Mouse (Mus musculus): Measurements from ENCODE around the gene Csnk1e. TPM values are rescaled to one million over a fixed set of nuclear protein-coding genes. Genes with fewer than 3 reads are reported as not detected.

Csnk1e gene
- total RNA-seq, 2 experiments from 2014 or later: 108 to 111 TPM

GRCm38 (mm10) chr15:79428616-79429015 is 26.8 kb downstream of the Csnk1e start:
- no peak for DNase-seq (ENCODE audit: low spot score in 2 of 2)

DNA sequence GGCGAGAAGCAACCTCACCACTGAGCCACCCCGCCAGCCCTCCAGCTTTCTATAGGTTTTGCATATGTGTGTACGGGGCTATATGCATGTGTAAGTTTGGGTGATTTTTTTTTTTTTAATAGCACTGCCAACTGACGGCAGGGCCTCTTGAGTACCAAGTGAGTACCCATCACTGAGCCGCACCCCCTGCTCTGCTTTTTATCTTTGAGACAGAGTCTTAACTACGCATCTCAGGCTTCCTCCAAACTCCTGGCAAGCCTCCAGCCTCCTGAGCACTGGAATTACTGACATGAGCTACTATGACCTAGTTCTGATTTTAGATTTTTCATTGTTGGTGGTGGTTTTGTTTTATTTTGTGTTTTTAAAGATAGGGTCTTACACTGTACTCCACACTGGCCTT is 27.9 kb downstream of the Csnk1e start:
- no peak for DNase-seq (ENCODE audit: low spot score in 2 of 2)

DNA sequence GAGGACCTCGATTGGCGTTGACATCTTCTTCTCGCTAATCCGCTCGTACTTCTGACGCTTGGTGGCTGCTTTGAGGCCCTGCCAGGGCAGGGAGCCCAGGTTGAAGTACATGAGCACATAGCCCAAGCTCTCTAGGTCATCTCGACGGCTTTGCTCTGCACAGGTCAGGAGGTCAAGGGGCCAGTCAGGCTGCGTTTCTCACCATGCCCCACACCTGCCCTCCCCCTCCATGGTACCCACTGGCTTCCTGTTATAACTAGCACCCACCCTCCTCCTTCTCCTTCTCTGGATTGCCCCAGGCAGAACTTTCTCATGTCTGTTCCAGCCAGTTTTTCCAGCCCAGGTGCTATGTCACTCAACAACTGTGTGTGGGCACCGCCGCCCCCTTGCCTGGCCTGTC is 29.9 kb downstream of the Csnk1e start:
- no peak for DNase-seq (ENCODE audit: low spot score in 2 of 2)

GRCm38 (mm10) chr15:79424602-79425001 is 30.8 kb downstream of the Csnk1e start:
- DNase-seq (ENCODE audit: low spot score in 2 of 2): no peak

- no peak for DNase-seq (ENCODE audit: low spot score in 2 of 2)
These were observed 32.6 kb downstream of the Csnk1e start for GRCm38 (mm10) chr15:79422715-79423243.

- DNase-seq (ENCODE audit: low spot score in 2 of 2): no peak
These were observed 36.7 kb downstream of the Csnk1e start for GRCm38 (mm10) chr15:79418677-79419076.

- no peak for DNase-seq (ENCODE audit: low spot score in 2 of 2)
These were observed 37.1 kb downstream of the Csnk1e start for GRCm38 (mm10) chr15:79418265-79418664.

DNA sequence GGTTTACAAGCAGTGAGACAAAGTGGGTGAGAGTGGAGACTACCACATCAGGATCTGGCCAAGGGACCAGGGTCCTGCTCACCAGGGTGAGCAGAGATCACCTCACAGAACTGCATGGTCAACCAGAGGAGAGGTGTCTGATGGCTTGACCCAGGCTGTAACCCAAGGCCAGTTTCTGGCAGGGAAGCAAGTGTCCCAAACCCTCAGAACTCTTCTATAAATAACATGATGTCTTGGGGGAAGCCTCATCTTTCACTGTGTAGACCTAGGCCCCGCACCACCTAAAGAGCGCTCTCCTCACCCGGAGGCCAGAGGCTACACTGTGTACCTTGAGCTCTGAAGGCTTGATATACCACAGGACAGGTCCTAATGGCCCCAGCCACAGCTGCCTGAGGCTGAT is 38.0 kb downstream of the Csnk1e start:
- DNase-seq (ENCODE audit: low spot score in 2 of 2): no peak

DNA sequence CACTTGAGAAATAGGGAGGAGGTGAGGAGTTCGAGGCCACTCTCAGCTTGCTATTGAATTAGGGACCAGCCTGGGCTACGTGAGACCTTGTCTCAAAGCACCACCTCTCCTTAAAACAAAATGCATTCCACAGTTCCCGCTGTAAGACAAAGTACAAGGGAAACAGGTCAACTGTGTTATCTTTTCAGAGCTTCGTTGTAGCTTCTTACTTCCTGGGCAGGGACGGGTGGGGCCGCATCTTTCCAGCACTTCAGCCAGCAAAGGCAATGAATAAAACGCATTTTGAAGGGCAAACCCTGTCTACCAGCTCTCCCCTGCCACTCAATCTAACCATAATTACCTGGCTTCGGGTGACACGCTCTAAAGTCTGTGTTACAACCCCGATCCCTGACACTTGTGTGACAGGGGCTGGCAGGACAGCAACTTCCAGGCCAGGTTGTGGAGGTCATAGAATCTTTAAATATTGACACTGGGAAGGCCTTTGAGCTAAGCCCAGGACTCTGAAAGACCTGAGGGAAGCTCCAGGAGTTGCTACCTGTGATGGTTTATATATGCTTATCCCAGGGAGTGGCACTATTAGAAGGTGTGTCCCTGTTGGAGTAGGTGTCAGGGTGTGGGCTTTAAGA is 38.8 kb downstream of the Csnk1e start:
- DNase-seq (ENCODE audit: low spot score in 2 of 2): no peak

DNA sequence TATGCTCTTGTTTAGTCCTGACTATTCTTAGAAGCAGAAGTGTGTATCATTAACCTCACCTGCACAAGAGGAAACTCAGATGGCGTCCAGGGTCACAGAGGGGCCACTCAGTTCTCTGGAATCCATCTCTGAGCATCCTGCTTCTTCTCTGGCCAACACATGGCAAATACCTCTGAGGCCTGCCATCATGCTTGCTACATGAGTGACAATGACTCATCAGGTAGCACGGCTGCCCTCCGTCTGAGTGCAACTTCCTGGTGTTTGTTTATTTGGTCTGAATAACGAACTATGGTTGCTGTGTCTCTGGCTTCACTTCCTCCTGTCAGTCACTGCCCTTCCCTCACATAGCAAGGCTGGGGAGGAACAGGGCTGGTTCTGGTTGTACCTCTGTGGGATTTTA is 40.9 kb downstream of the Csnk1e start:
- DNase-seq (ENCODE audit: low spot score in 2 of 2): no peak

GRCm38 (mm10) chr15:79413802-79414201 is 41.6 kb downstream of the Csnk1e start:
- no peak for DNase-seq (ENCODE audit: low spot score in 2 of 2)

DNA sequence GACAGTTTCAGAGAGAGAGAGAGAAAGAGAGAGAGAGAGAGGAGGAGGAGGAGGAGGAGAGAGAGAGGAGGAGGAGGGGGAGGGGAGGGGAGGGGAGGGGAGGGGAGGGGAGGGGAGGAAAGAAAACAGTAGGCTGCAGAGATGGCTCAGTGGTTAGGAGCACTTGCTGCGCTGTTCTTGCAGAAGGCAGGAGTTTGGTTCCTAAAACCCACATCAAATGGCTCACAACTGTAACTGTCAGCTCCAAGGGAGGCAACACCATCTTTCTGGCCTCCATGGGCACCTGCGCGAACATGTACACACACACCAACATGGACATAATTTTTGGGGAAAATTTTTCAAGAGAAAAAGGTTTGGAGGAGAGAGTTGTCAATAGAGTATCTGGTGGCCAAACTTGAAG is 42.2 kb downstream of the Csnk1e start:
- DNase-seq (ENCODE audit: low spot score in 2 of 2): no peak

GRCm38 (mm10) chr15:79411363-79412065 is 43.9 kb downstream of the Csnk1e start:
- no peak for DNase-seq (ENCODE audit: low spot score in 2 of 2)

GRCm38 (mm10) chr15:79409077-79409573 is 46.2 kb downstream of the Csnk1e start:
- no peak for DNase-seq (ENCODE audit: low spot score in 2 of 2)

- DNase-seq (ENCODE audit: low spot score in 2 of 2): no peak
These were observed 48.8 kb downstream of the Csnk1e start for GRCm38 (mm10) chr15:79406564-79406963.

GRCm38 (mm10) chr15:79404277-79404676 is 51.1 kb downstream of the Csnk1e start:
- no peak for DNase-seq (ENCODE audit: low spot score in 2 of 2)

- no peak for DNase-seq (ENCODE audit: low spot score in 2 of 2)
These were observed 51.6 kb downstream of the Csnk1e start for GRCm38 (mm10) chr15:79403763-79404210.

DNA sequence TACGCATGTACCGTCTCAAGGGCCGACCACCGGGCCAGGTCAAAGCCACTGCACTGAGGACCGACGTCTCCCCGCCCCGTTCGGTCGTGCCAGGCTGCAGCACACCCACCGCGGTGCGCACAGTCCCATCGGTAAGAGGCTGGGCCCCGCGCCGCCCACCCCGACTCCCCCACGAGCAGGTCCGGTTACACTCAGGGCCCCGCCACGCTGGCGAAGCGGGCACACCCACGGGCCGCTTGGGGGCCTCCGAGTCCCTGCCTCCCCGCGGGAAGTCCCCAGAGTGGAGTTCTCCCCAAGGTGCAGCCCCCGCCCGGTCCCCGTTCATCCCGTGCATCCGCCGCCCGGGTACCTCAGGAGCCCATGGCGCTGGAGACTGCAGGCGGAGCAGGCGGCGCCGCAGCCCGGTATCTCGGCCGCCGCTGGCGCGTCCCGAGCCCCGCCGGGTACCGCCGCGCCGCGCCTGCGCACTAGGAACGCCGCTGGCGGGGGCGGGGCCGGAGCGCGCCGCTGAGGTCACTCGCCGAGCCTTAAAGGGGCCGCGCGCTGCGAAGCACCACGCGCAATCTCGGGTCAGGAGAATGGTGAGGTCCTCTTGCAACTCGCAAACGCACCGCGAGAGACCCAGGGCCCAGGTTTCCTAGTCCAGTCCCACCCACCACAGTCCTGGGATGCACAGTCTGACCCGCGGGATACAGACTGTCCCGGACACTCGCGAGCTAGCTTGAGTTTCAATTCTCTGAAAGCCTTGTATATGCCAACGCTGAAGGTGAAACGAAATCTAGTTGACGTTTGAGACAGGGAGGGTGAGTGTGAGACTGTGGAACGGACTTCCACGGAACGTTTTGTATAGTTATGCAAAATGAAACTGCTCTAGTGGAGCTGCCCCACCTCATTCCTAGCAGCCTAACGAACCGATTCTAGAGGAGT is 52.3 kb downstream of the Csnk1e start, which contains the start of gene Tmem184b:
Gene Tmem184b, minus strand, starts transcription at position 734 of the 927 bp plus-strand sequence.
- DNase-seq (ENCODE audit: low spot score in 2 of 2): peak; percentile 70 to 72

GRCm38 (mm10) chr15:79402176-79402575 is 53.2 kb downstream of the Csnk1e start:
- DNase-seq (ENCODE audit: low spot score in 2 of 2): no peak

DNA sequence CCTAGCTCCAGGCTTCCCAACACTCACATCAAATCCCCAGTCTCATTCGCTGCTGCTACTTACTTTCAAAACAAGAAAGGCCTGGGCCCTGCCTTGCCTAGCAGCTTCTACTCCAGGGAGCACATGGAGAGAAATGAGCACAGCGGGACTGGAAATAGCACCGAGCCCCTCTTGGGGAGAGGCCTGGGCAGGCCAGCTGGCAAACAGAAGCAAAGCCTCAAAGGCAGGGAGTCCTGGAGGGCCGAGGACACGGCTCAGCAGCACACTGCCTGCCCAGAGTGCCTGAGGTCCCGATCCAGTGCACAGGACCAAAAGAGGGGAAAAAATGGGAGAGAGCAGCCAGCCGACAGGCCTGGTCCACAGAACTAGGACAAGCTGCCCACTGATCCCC is 54.4 kb downstream of the Csnk1e start:
- DNase-seq (ENCODE audit: low spot score in 2 of 2): no peak
